Mouse (Mus musculus) subcutaneous adipose tissue, adult 2 months (tissue): Measurements from ENCODE around the gene Ash1l. TPM values are rescaled to one million over a fixed set of nuclear protein-coding genes. Genes with fewer than 3 reads are reported as not detected.

Experiments
- polyA plus RNA-seq: library from polyadenylated mRNA; depleted of rRNA; stranded (reverse); fragments of >200 nt; gene quantifications from 2 replicates; pipeline ENCODE4 v1.2.3, GENCODE M21; 2012; ENCODE audit warnings: low replicate concordance; rRNA removed

Ash1l gene
- 9.7 and 15.2 TPM in 2 replicates for polyA plus RNA-seq

DNA sequence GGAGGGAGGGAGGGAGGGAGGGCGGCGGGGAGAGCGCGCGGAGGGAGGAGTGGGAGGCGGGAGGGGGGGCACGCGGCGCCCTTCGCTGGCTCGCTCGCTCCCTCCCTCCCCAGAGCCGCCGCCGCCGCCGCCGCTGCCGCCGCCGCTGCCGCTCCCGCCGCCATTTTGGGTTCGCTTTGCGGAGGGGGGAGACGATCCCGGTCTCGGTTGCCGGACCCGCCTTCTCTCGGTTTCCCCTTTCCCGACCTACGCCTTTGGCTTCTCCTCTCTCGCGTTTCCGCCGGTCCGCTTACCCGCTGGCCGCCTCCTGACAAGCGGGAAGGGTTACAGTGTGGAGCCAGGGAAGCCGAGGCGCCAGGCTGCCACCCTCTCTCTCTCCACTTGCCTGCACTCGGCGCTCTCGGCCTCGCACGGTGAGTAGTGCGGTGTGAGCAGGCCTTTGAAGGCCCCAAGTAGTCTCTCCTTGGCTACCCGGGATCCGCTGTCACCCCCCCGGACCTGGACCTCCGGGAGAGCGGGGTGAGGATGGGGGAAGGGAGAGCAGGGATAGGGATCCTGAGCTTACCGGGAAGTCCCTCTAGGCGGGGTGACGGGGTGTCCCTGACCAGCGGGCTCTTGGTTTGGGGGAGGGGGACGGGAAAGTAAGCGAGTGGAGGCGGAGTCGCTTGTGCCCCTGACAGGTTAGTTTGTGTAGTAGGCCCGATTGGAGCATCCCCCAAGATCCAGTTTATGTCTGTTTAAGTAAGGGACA, at the start of gene Ash1l, which contains the start of gene Dap3:
Ash1l (plus strand) TSS at position 47 of the 751 bp plus-strand sequence.
Dap3 (minus strand) TSS at position 606 of the 751 bp plus-strand sequence.

DNA sequence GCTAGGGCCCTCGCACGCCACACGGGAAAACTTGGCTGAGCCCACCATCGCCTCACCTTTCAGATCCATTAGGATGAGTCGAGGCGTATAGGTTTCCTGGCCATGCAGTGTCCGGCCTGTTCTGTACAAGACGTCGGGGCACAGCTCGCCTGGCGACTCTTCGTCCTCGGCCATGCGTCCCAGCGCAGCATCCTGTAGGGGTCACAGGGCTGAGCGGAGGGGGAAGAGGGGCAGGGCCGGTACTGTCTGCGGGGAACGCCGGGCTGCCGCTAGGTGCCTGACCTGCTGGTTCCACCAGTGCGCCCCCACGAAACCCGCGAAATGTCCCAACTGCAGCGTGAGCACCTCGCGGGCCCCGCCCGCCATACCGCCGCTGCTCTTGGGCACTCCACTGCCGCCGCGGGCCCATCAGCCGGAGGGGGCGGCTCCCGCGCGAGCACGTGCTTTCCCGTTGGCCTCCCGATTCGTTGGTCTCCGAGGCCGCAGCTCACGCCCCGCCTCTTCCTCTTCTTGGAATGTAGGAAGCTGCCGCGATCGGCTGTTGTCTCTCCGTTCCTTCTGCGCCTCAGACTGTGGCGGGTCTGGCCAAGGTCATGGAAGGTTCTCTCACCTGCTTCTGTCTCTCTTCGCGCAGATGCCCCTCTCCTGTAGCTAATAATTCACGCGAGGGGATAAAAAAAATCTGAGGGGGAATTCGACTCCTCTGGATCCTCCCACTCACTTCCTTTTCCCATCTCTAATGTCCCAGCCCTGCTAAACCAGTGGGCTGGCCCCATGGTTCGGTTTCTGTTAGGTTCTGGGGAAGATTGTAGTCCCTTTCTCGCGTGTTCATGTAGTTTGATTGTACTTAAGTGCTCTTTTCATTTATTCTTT, 36.7 kb upstream of the Ash1l start, which contains the start of gene Msto1:
Msto1 (minus strand) TSS at position 489 of the 873 bp plus-strand sequence.

DNA sequence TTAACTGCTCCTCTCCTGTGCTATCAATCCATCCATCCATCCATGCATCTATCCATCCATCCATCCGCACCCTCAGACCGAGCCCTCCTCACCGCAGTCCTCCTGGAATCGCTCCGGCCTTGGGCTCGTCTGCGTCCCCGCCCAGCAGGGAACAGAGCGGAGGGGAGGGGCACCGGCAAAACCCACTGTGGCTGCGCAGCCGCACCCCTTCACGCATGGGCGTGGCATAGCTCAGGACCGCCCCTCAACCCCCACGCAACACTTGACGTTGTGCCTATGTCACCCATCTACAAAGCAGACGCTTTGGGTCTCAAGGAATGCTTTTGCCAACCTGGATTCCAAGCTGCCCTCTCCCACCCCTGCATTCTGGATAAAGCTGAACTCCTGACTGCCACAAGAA, 142.8 kb downstream of the Ash1l start, which contains the start of gene Rusc1:
Rusc1 (minus strand) TSS at position 137 of the 400 bp plus-strand sequence.

DNA sequence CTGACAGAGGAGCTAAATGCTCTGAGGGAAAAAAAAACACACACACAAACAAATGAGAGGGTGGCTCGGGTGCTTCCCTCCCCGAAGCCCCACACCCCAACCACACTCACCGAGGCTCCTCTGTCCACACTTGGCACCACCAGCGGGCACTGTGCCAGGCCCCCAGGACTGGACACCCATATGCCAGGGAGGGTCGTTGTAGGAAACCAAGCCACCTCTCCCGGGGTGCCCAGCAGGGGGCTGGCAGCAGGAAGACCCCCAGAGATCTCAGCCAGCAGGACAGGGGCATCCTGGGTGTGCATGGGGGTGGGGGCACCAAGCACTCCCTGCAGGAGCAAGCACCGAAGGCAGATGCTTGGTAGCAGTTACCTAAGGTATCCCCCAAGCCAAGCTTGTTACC, 150.4 kb downstream of the Ash1l start, which contains the start of gene Gm43738:
Gm43738 (minus strand) TSS at position 289 of the 400 bp plus-strand sequence.

DNA sequence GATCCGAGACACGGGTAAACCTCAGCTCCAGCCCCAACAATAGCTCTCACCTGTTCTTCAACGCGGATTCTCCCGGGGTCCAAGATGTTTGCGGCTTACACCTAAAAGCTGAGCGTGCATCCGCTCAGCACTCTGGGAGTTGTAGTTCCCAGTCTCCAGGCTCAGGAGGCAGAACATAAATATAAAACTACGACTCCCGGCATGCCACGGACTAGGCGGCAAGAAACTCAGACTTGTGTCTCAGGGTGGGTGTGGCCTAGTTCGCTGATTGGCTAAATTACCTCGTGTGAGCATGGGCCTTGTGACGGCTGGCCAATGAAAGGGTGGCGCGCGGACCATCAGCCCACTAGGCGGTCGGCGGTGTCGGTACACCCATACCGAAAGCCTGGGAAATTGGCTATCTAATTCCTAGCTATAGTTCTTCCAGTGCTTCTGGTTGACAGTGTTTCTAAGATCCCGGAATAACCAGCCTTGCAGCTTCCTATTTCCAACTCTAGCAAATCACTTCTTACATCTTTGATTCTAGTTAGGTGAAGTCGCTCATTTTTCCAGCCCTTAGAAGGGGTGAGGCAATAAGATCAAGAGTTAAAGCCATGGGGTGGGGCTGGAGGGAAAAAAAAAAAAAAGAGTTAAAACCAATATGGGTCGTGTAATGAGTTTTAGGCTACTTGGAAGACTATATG, 151.5 kb downstream of the Ash1l start, which contains the start of gene Fdps:
Fdps (minus strand) TSS at position 148 of the 683 bp plus-strand sequence.

Other genes starting within 250 kb of the Ash1l start
- 67.4 and 70.4 TPM in 2 replicates for gene Rit1, start 233.8 kb upstream of the Ash1l start, polyA plus RNA-seq
- gene Syt11, start 175.5 kb upstream of the Ash1l start, polyA plus RNA-seq, result 8.3 and 20.2 TPM in 2 replicates
- 12.1 and 20.0 TPM in 2 replicates for gene Gon4l, start 115.4 kb upstream of the Ash1l start, polyA plus RNA-seq
- 38.9 and 47.2 TPM in 2 replicates for gene Msto1, start 36.6 kb upstream of the Ash1l start, polyA plus RNA-seq
- 57.8 and 63.5 TPM in 2 replicates for gene Dap3, start 559 bp downstream of the Ash1l start, polyA plus RNA-seq
- 34.6 and 53.0 TPM in 2 replicates for gene Rusc1, start 142.7 kb downstream of the Ash1l start, polyA plus RNA-seq
- not detected in 2 replicates for gene Gm43738, start 150.5 kb downstream of the Ash1l start, polyA plus RNA-seq
- 79.2 and 117 TPM in 2 replicates for gene Fdps, start 151.3 kb downstream of the Ash1l start, polyA plus RNA-seq
- 1.9 TPM in 1 of 2 replicates, not detected in the other for gene Pklr, start 185.5 kb downstream of the Ash1l start, polyA plus RNA-seq
- 0.11 and 1.8 TPM in 2 replicates for gene Hcn3, start 209.6 kb downstream of the Ash1l start, polyA plus RNA-seq
- 52.1 and 101 TPM in 2 replicates for gene Clk2, start 214.2 kb downstream of the Ash1l start, polyA plus RNA-seq
- 176 and 177 TPM in 2 replicates for gene Scamp3, start 226.9 kb downstream of the Ash1l start, polyA plus RNA-seq
- 30.0 and 81.4 TPM in 2 replicates for gene Fam189b, start 232.5 kb downstream of the Ash1l start, polyA plus RNA-seq